Mouse (Mus musculus): ENCODE measurements around the gene Btk. TPM values are rescaled to one million over a fixed set of nuclear protein-coding genes. Genes with fewer than 3 reads are reported as not detected.
A peak's percentile ranks its signal among the peaks of the same experiment; 100 is the strongest.

The Btk gene
- polyA plus RNA-seq, 1 experiment = 73.8 TPM

- Histone ChIP-seq H3K27ac (ENCODE audit: insufficient read depth, low read depth, low read length) (peak overlapping the region; percentile 91), H3K4me3 (ENCODE audit: insufficient read depth, low read length) (peak overlapping the region; percentile 75), H3K4me1 (ENCODE audit: control insufficient read depth, insufficient read depth, low read length) (peaks cover 15% of the 10 kb centered on the region)
- TF ChIP-seq POLR2A (IDR thresholded peaks at IDR 0.05; ENCODE audit: borderline replicate concordance, low read depth, low read length) (no peak), CTCF (IDR thresholded peaks at IDR 0.05; ENCODE audit: low read depth, low read length) (no peak)
These were observed 1.1 kb downstream of the Btk start for GRCm38 (mm10) chrX:134582270-134582669.

GRCm38 (mm10) chrX:134580528-134581305, 2.7 kb downstream of the Btk start:
- H3K4me3 ChIP-seq (ENCODE audit: insufficient read depth, low read length) = peak overlapping the region; percentile 75
- H3K4me1 ChIP-seq (ENCODE audit: control insufficient read depth, insufficient read depth, low read length) = peaks cover 15% of the 10 kb centered on the region
- H3K27ac ChIP-seq (ENCODE audit: insufficient read depth, low read depth, low read length) = no peak overlapping the region
- no peak for TF ChIP-seq POLR2A (IDR thresholded peaks at IDR 0.05; ENCODE audit: borderline replicate concordance, low read depth, low read length)
- TF ChIP-seq CTCF (IDR thresholded peaks at IDR 0.05; ENCODE audit: low read depth, low read length) = no peak

- H3K4me3 ChIP-seq (ENCODE audit: insufficient read depth, low read length) = no peak overlapping the region
- TF ChIP-seq POLR2A (IDR thresholded peaks at IDR 0.05; ENCODE audit: borderline replicate concordance, low read depth, low read length) (no peak), CTCF (IDR thresholded peaks at IDR 0.05; ENCODE audit: low read depth, low read length) (no peak)
- H3K27ac ChIP-seq (ENCODE audit: insufficient read depth, low read depth, low read length) = no peak overlapping the region
- peaks cover 8% of the 10 kb centered on the region; the same call in 1 of the 2 replicates for H3K4me1 ChIP-seq (ENCODE audit: control insufficient read depth, insufficient read depth, low read length)
These were observed 5.5 kb downstream of the Btk start for GRCm38 (mm10) chrX:134577896-134578295.

DNA sequence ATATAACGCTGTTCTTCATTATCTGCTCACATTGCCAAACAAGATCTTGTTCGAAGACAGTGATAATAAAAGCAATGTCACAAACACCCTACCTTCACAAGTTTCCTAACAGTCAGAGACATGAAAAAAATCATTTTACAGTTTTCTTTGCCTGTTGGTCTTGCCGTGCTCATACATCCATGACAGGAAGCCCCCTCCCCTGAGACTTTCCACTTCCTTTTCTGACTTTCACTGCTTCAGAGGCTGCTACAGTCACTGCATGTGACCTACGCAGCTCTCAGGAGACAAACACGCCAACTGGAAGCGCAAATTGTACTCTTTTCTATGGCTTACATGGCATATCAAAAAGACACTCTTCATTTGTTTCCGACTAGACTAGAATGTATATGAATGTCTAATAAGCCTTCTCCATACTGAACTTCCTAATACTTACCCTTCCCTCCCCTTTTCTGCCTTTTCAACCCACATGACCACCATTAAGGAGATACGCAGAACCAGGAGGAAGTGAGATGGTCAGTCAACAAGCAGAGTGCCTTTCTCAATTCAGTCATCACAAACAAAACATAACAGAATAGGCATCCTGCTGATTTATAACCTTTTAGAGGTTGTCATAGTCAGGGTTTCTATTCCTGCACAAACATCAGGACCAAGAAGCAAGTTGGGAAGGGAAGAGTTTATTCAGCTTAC, 16.7 kb downstream of the Btk start:
- peaks cover 9% of the 10 kb centered on the region for H3K4me1 ChIP-seq (ENCODE audit: control insufficient read depth, insufficient read depth, low read length)
- no peak overlapping the region for H3K27ac ChIP-seq (ENCODE audit: insufficient read depth, low read depth, low read length)
- TF ChIP-seq CTCF (IDR thresholded peaks at IDR 0.05; ENCODE audit: low read depth, low read length) = no peak
- TF ChIP-seq POLR2A (IDR thresholded peaks at IDR 0.05; ENCODE audit: borderline replicate concordance, low read depth, low read length) = no peak
- no peak overlapping the region for H3K4me3 ChIP-seq (ENCODE audit: insufficient read depth, low read length)

DNA sequence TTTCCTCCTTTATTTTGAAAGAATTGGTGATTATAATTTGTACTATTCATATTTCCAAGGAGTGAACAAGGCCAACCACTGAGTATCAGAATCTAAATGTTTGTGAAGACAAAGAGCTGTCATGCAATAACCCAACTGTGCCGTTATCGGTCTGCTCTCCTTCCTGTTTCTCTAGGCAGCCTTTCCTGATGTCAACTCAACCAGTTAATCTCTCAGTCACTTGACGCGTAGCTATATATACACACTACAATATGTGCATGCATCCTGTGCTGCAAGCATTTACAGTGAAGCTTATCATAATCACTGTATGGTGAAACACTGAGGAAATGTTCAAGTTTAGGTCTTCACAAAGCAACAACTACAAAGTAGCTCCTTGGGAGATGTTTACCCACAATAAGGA, 19.0 kb downstream of the Btk start:
- H3K27ac ChIP-seq (ENCODE audit: insufficient read depth, low read depth, low read length) = no peak overlapping the region
- TF ChIP-seq CTCF (IDR thresholded peaks at IDR 0.05; ENCODE audit: low read depth, low read length) (no peak), POLR2A (IDR thresholded peaks at IDR 0.05; ENCODE audit: borderline replicate concordance, low read depth, low read length) (no peak)
- no peak overlapping the region for H3K4me3 ChIP-seq (ENCODE audit: insufficient read depth, low read length)
- peaks cover 9% of the 10 kb centered on the region for H3K4me1 ChIP-seq (ENCODE audit: control insufficient read depth, insufficient read depth, low read length)

GRCm38 (mm10) chrX:134554425-134554824, 28.9 kb downstream of the Btk start:
- TF ChIP-seq CTCF (IDR thresholded peaks at IDR 0.05; ENCODE audit: low read depth, low read length) = no peak
- no peak for TF ChIP-seq POLR2A (IDR thresholded peaks at IDR 0.05; ENCODE audit: borderline replicate concordance, low read depth, low read length)

DNA sequence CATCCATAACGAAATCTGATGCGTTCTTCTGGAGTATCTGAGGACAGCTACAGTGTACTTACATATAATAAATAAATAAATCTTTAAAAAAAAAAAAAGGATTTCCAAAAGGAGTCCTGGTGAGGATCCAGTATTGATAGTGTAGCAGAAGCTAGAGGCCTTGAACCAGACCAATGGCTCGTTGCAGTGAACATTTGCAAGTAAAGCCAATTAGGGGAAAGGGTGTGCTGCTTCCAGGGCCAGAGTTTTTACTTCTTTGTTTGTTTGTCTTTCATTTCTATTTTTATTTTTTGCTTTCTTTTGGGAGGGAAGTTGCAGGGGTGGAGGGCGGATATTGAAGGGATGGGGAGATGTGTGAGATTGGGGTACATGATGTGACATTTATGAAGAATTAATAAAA, 30.0 kb downstream of the Btk start:
- peaks cover 7% of the 10 kb centered on the region for H3K4me1 ChIP-seq (ENCODE audit: control insufficient read depth, insufficient read depth, low read length)
- no peak overlapping the region for H3K4me3 ChIP-seq (ENCODE audit: insufficient read depth, low read length)
- no peak overlapping the region for H3K27ac ChIP-seq (ENCODE audit: insufficient read depth, low read depth, low read length)
- TF ChIP-seq POLR2A (IDR thresholded peaks at IDR 0.05; ENCODE audit: borderline replicate concordance, low read depth, low read length) = no peak
- TF ChIP-seq CTCF (IDR thresholded peaks at IDR 0.05; ENCODE audit: low read depth, low read length) = no peak

More at GRCm38 (mm10) chrX:134554425-134554824, 28.9 kb downstream of the Btk start:
- Histone ChIP-seq H3K4me3 (ENCODE audit: insufficient read depth, low read length) (no peak overlapping the region), H3K27ac (ENCODE audit: insufficient read depth, low read depth, low read length) (peak overlapping the region; percentile 30; the same call in 1 of the 2 replicates), H3K4me1 (ENCODE audit: control insufficient read depth, insufficient read depth, low read length) (peaks cover 7% of the 10 kb centered on the region)

GRCm38 (mm10) chrX:134550903-134551302, 32.5 kb downstream of the Btk start:
- Histone ChIP-seq H3K27ac (ENCODE audit: insufficient read depth, low read depth, low read length) (no peak overlapping the region), H3K4me3 (ENCODE audit: insufficient read depth, low read length) (no peak overlapping the region), H3K4me1 (ENCODE audit: control insufficient read depth, insufficient read depth, low read length) (peaks cover 7% of the 10 kb centered on the region)
- no peak for TF ChIP-seq POLR2A (IDR thresholded peaks at IDR 0.05; ENCODE audit: borderline replicate concordance, low read depth, low read length)
- TF ChIP-seq CTCF (IDR thresholded peaks at IDR 0.05; ENCODE audit: low read depth, low read length) = no peak

- H3K4me3 ChIP-seq (ENCODE audit: insufficient read depth, low read length) = no peak overlapping the region
- no peaks in the 10 kb centered on the region for H3K4me1 ChIP-seq (ENCODE audit: control insufficient read depth, insufficient read depth, low read length)
- TF ChIP-seq CTCF (IDR thresholded peaks at IDR 0.05; ENCODE audit: low read depth, low read length) (no peak), POLR2A (IDR thresholded peaks at IDR 0.05; ENCODE audit: borderline replicate concordance, low read depth, low read length) (no peak)
- no peak overlapping the region for H3K27ac ChIP-seq (ENCODE audit: insufficient read depth, low read depth, low read length)
These were observed 36.0 kb downstream of the Btk start for GRCm38 (mm10) chrX:134547330-134547729.

DNA sequence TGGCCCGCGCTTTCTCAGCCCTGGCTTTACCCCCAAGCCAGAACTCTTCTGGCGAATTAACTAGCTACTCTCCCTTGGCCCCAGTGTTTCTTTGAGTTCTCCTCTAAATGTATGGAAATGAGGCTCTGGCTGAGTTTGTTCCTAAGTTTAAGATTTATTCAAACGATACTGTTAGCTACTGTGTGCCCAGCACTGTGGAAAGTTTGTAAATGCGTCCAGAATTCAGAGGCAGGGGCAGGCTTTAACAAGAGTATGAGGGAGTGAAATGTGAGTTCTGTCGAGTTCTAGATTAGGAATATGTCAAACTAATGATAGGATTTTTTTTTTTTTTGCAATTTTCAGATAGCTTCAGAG, 41.4 kb downstream of the Btk start:
- Histone ChIP-seq H3K27ac (ENCODE audit: insufficient read depth, low read depth, low read length) (peak overlapping the region; percentile 68), H3K4me1 (ENCODE audit: control insufficient read depth, insufficient read depth, low read length) (0 out of 2 replicates have a peak, but pooled peaks cover 2% of the 10 kb centered on the region), H3K4me3 (ENCODE audit: insufficient read depth, low read length) (peak overlapping the region; percentile 74)
- TF ChIP-seq CTCF (IDR thresholded peaks at IDR 0.05; ENCODE audit: low read depth, low read length) (no peak), POLR2A (IDR thresholded peaks at IDR 0.05; ENCODE audit: borderline replicate concordance, low read depth, low read length) (no peak)
